Mouse (Mus musculus) forebrain, embryonic 11.5 days (tissue): ENCODE data around the gene Maats1. TPM values are rescaled to one million over a fixed set of nuclear protein-coding genes. Genes with fewer than 3 reads are reported as not detected.

Experiments used
- ATAC-seq: fragments of 200-750 bp; cut with Nextera tagmentation; replicated peaks from 2 replicates; pipeline ENCODE4 v1.8.0; 2017; ENCODE audit warnings: moderate TSS enrichment; ENCODE audit not compliant: low FRiP score
- DNase-seq: peaks from one replicate; pipeline ENCODE4 v3.0.0-alpha.2; 2017; ENCODE audit warnings: low spot score
- H3K27ac ChIP-seq: fragments of 300-500 bp; sonication (generic); 2 replicates; pipeline ENCODE4 v1.5.1; 2014; ENCODE audit warnings: low read depth, low read length
- H3K27me3 ChIP-seq: fragments of 300-500 bp; sonication (generic); 2 replicates; pipeline ENCODE4 v1.6.1; 2014; ENCODE audit warnings: mild to moderate bottlenecking, low read length, mixed read lengths; ENCODE audit not compliant: control insufficient read depth, insufficient read depth
- H3K36me3 ChIP-seq: fragments of 300-500 bp; sonication (generic); 2 replicates; pipeline ENCODE4 v1.6.1; 2014; ENCODE audit warnings: mild to moderate bottlenecking, low read length, moderate library complexity, mixed read lengths; ENCODE audit not compliant: control insufficient read depth, insufficient read depth
- H3K4me1 ChIP-seq: fragments of 300-500 bp; sonication (generic); replicated peaks from 2 replicates; pipeline ENCODE4 v1.6.1; 2014; ENCODE audit warnings: low read length, mixed read lengths; ENCODE audit not compliant: control insufficient read depth, insufficient read depth
- H3K4me2 ChIP-seq: fragments of 300-500 bp; sonication (generic); 2 replicates; pipeline ENCODE4 v1.6.1; 2014; ENCODE audit warnings: low read depth, mild to moderate bottlenecking, low read length, moderate library complexity, mixed read lengths; ENCODE audit not compliant: severe bottlenecking
- H3K4me3 ChIP-seq: fragments of 300-500 bp; sonication (generic); 2 replicates; pipeline ENCODE4 v1.5.1; 2014; ENCODE audit warnings: low read depth, low read length
- H3K9ac ChIP-seq: fragments of 300-500 bp; sonication (generic); 2 replicates; pipeline ENCODE4 v1.6.1; 2014; ENCODE audit warnings: low read length
- H3K9me3 ChIP-seq: fragments of 300-500 bp; sonication (generic); 2 replicates; pipeline ENCODE4 v1.6.1; 2016; ENCODE audit warnings: low read length, mixed read lengths; ENCODE audit not compliant: control insufficient read depth
- WGBS: fragments of 180-500 bp; shearing (Covaris S2); extraction: QIAGEN DNeasy Blood & Tissue Kit; methylation state at CpG from one replicate; pipeline ENCODE4 v1.1.7; 2014; 5-methylcytosine and 5-hydroxymethylcytosine counted together
- polyA plus RNA-seq: library from polyadenylated mRNA; unstranded; fragments of >200 nt; fragmentation: Nextera tagmentation; extraction: Ambion mirVana; gene quantifications from 2 replicates; pipeline ENCODE4 v1.2.1, GENCODE M21; 2014

Maats1 gene
- polyA plus RNA-seq, 1 experiment from 2014 or later = 0.41 TPM

DNA sequence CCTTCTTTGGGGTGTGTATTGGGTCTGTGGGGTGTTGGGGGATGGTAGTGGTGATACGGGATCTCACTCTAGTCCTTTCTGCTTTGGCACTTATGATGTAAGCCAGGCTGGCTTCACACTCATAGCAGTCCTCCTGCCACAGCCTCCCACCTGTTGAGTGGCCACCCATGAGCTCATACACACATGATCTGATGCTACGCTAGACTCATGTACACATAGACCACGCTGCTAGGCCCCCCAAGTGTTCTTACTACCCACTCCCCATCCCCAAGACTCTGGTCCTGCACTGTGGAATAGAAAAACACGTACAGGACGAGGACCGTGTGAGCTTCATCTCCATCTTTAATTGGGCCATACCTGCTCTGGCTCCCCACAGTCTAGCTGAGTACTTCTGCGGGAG lies 27.1 kb upstream of the Maats1 start:
- ATAC-seq (no peak), DNase-seq (no peak)
- Histone ChIP-seq H3K9me3 (no peaks in the 10 kb centered on the region), H3K4me1 (no peaks in the 10 kb centered on the region), H3K9ac (no peak overlapping the region), H3K4me2 (no peak overlapping the region), H3K4me3 (no peak overlapping the region), H3K27ac (no peak overlapping the region), H3K36me3 (no peaks in the 10 kb centered on the region), H3K27me3 (no peaks in the 10 kb centered on the region)
- 84% methylated on average over 7 of the region's 7 CpGs for WGBS

DNA sequence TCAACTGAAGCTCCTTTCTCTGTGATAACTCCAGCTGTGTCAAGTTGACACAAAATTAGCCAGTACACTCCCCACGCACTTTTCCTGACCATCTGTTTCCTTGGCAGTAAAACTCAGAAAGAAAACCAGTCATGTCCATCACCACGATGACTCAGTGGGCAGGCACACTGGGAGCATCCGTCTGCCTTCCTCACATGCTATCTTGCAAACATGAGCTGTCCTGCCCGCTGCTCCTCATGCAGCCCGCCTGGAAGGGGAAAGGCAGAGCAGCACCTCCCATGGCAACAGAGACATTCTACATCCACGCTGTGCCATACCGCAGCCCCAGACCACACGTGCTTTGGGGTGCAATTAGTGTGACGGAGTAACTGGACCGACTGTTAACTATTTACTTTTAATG lies 26.4 kb upstream of the Maats1 start:
- H3K9me3 ChIP-seq = no peaks in the 10 kb centered on the region
- 77% methylated on average over 10 of the region's 10 CpGs for WGBS
- no peak for ATAC-seq
- H3K9ac ChIP-seq = no peak overlapping the region
- no peaks in the 10 kb centered on the region for H3K27me3 ChIP-seq
- H3K4me2 ChIP-seq = no peak overlapping the region
- no peaks in the 10 kb centered on the region for H3K4me1 ChIP-seq
- H3K36me3 ChIP-seq = no peaks in the 10 kb centered on the region
- H3K4me3 ChIP-seq = no peak overlapping the region
- no peak overlapping the region for H3K27ac ChIP-seq
- DNase-seq = no peak

DNA sequence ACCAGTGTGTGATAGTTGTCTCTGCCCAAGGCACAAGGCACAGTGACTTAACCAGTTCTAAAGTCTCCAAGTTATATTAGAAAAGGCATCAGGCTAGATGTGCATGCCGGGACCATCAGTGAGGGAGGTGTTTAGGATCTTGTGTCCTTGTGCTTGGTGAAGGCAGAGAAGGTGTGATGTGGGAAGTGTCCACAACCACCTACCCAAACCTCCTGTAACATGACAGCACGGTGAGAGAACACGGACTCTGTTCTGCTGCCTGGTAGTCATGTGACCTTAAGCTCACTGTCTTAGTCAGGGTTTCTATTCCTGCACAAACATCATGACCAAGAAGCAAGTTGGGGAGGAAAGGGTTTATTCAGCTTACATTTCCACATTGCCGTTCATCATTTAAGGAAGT lies 24.3 kb upstream of the Maats1 start:
- H3K27ac ChIP-seq = no peak overlapping the region
- no peak for ATAC-seq
- no peaks in the 10 kb centered on the region for H3K4me1 ChIP-seq
- H3K9ac ChIP-seq = no peak overlapping the region
- H3K4me2 ChIP-seq = no peak overlapping the region
- no peaks in the 10 kb centered on the region for H3K36me3 ChIP-seq
- H3K9me3 ChIP-seq = no peaks in the 10 kb centered on the region
- no peaks in the 10 kb centered on the region for H3K27me3 ChIP-seq
- no peak for DNase-seq
- 91% methylated on average over 4 of the region's 4 CpGs for WGBS
- H3K4me3 ChIP-seq = no peak overlapping the region

DNA sequence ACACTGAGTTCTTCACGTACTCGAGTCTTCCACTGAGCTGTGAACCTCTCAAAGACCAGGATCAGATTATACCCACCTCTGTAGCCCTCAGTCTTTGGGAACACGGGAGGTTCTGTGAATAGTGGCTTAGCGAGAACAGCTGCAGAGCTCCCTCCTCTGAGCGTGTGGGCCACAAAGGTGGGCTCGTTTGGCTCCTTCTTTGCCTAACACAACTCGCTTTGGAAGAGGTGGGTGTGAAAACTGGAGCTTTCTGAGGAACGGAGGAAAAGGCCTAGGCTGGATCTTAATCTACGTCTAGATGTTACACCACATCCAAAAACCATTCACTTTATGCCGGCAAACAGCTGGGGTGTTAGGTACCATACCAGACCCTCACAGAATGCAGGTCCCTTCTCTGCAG lies 23.4 kb upstream of the Maats1 start:
- no peak overlapping the region for H3K4me2 ChIP-seq
- H3K36me3 ChIP-seq = no peaks in the 10 kb centered on the region
- no peaks in the 10 kb centered on the region for H3K4me1 ChIP-seq
- WGBS = 84% methylated on average over 10 of the region's 10 CpGs
- no peaks in the 10 kb centered on the region for H3K27me3 ChIP-seq
- DNase-seq (no peak), ATAC-seq (no peak)
- H3K9me3 ChIP-seq = no peaks in the 10 kb centered on the region
- no peak overlapping the region for H3K27ac ChIP-seq
- no peak overlapping the region for H3K9ac ChIP-seq
- H3K4me3 ChIP-seq = no peak overlapping the region

DNA sequence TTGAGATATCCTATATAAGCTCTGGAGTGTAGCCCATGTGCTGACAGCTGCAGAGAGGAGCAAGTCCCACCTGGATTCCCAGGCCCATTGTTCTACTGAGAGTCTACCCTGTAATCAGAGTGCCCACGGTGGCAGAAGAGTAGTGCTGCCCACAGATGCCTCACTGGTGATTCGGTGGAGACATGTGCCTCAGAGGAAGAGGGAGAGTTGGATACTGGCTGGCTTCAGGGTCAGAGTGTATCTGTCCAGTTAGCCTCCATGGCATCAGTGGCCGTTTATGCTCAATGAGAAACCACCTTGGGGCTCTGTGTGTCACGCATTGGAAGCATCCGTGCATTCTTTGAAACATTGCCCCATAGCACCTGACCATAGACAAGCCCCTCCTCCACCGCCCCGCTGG lies 21.7 kb upstream of the Maats1 start:
- H3K27ac ChIP-seq = no peak overlapping the region
- H3K9me3 ChIP-seq = no peaks in the 10 kb centered on the region
- H3K36me3 ChIP-seq = no peaks in the 10 kb centered on the region
- no peak overlapping the region for H3K9ac ChIP-seq
- no peak overlapping the region for H3K4me2 ChIP-seq
- 90% methylated on average over 7 of the region's 7 CpGs for whole genome bisulfite sequencing
- ATAC-seq = no peak
- H3K27me3 ChIP-seq = no peaks in the 10 kb centered on the region
- H3K4me3 ChIP-seq = no peak overlapping the region
- no peak for DNase-seq
- no peaks in the 10 kb centered on the region for H3K4me1 ChIP-seq

DNA sequence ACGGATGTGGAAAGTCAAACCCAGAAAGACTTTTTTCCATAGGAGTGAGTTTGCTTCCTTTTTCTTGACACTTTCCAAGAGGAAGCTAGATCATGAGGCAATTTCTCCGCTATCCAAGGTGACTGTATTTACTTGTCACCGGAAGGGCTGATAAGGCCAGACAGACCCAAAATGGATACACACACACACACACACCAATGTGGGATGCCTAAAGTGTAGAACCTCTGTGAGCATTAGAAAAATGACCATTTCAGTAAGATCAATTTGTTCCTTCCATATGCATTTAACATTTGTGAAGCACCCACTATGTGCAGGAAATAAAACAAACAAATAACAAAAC lies 21.3 kb upstream of the Maats1 start:
- Histone ChIP-seq H3K36me3 (no peaks in the 10 kb centered on the region), H3K27me3 (no peaks in the 10 kb centered on the region), H3K4me2 (no peak overlapping the region), H3K9me3 (no peaks in the 10 kb centered on the region), H3K4me3 (no peak overlapping the region), H3K27ac (no peak overlapping the region), H3K9ac (no peak overlapping the region), H3K4me1 (no peaks in the 10 kb centered on the region)
- DNase-seq (no peak), ATAC-seq (no peak)
- WGBS = 92% methylated on average over 3 of the region's 3 CpGs

DNA sequence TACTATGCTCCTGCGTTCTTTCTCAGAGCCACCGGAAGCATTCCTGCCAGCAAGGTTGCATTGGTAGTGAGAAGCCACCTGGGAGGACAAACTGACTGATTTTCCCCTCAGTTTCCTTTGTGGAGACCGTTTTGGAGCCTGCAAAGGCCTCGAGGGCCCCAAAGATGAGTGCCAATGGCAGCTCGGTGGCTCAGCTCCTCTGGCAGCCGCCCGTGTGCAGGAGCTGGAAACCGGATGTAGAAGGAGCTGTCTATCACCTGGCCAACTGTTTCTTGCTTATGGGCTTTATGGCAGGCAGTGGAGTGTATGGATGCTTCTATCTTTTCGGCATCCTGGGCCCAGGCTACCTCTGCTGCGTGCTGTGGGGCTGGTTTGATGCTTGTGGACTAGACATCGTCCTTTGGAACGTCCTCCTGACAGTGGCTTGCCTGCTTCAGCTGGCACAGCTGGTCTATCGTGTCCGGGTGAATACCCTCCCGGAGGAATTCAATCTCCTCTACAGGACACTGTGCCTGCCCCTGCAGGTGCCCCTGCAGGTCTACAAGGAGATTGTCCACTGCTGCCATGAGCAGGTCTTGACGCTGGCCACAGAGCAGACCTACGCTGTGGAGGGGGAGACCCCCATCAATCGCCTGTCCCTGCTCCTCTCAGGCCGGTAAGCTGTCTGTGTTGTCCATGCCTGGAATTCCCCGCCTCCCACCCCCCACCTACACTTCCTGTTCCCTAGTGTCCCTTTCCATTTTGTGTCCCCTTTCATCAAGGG lies 20.7 kb upstream of the Maats1 start:
- DNase-seq = no peak
- no peaks in the 10 kb centered on the region for H3K36me3 ChIP-seq
- H3K9ac ChIP-seq = no peak overlapping the region
- no peaks in the 10 kb centered on the region for H3K9me3 ChIP-seq
- WGBS = 85% methylated on average over 20 of the region's 20 CpGs
- H3K27ac ChIP-seq = no peak overlapping the region
- no peak overlapping the region for H3K4me2 ChIP-seq
- no peaks in the 10 kb centered on the region for H3K4me1 ChIP-seq
- no peak overlapping the region for H3K4me3 ChIP-seq
- ATAC-seq = no peak
- no peaks in the 10 kb centered on the region for H3K27me3 ChIP-seq

DNA sequence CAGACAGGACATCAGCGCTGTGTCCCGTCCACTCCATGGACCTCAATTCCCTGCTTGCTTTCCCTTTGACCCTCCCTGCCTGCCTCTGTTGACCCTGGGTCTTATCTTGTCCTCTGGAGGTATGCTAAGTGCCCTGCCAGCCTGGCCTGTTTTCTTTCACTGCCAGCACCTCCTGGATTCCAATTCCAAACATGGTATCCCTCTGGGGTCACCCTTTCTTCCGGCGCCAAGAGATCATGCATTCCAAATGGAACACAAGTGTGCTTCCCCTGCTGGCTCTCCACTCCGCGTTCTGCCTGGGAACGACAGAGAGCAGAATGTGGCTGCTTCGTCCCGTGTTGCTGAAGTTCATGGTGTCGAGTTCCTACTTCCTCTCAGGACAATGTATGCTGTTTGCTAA lies 20.0 kb upstream of the Maats1 start, which contains the start of gene Popdc2:
Popdc2 (plus strand) TSS at position 277 of the 400 bp plus-strand sequence.
- H3K27me3 ChIP-seq = no peaks in the 10 kb centered on the region
- no peaks in the 10 kb centered on the region for H3K9me3 ChIP-seq
- H3K4me1 ChIP-seq = no peaks in the 10 kb centered on the region
- H3K36me3 ChIP-seq = no peaks in the 10 kb centered on the region
- 68% methylated on average over 10 of the region's 10 CpGs for WGBS
- DNase-seq (no peak), ATAC-seq (no peak)
- H3K9ac ChIP-seq = no peak within 1 kb of the TSS
- no peak within 1 kb of the TSS for H3K27ac ChIP-seq
- H3K4me2 ChIP-seq = no peak within 1 kb of the TSS
- H3K4me3 ChIP-seq = no peak within 1 kb of the TSS

DNA sequence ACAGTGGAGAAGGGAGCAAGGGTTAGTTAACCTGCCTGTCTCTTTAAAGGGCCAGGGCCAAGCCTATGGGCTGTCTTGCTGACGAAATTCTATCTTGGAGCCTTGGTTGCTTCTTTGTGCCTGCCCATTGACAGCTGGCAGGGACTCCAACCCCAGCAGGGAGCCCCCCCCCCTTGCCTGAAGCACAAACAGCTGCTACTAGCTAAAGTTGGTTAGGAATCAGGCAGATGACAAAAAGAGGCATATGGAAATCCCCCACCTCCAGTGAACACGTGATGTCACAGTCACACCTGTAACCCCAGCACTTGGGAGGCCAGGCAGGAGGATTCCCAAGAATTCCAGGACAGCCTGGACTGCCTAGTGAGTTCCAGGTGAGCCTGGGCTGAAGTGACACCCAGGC lies 18.4 kb upstream of the Maats1 start:
- Histone ChIP-seq H3K36me3 (no peaks in the 10 kb centered on the region), H3K4me3 (no peak overlapping the region), H3K9me3 (no peaks in the 10 kb centered on the region), H3K4me1 (no peaks in the 10 kb centered on the region), H3K27me3 (no peaks in the 10 kb centered on the region), H3K27ac (no peak overlapping the region), H3K9ac (no peak overlapping the region), H3K4me2 (no peak overlapping the region)
- DNase-seq (no peak), ATAC-seq (no peak)
- 29% methylated on average over 2 of the region's 2 CpGs for WGBS
